Mouse (Mus musculus) cerebellum, postnatal 14 days (tissue): ENCODE data around the gene Smim7.

Experiments
- DNase-seq, 2 experiments: peaks; one replicate each; pipeline ENCODE4 v3.0.0; 2021; ENCODE audit warnings: mixed read lengths in 2 of 2

Smim7 gene

DNA sequence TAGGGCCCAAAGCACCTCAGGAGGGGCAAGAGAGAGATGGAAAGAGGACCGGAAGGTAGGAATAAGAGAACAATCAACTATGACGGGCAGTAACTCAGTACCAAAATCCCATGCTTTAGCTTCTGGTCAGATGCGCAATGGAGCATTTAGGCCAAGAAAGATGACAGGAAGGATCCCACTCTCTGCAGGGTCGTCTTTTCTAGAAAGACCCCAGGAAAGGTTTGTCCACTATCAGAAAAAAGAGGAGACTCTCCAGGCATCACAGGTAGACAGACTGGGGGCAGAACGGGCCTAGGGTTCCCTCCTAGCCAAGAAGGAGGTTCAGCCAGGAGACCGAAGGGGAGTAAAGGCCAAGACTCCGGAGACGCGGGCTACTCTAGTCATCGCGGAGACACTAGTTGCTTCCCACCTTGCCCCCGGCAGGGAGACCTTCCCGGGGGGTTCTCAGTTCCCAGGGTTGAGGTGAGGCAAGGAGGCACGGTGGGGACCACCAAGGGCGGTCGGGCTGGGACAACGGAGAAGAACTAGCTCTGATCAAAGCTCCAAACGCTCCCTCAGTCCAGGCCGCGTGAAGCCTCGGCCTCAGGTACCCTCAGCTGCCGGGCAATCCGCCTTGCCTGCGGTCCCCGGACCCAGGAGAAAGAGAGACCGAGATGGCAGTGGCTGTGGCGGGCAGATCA is 23.6 kb downstream of the Smim7 start:
- no peak for DNase-seq

DNA sequence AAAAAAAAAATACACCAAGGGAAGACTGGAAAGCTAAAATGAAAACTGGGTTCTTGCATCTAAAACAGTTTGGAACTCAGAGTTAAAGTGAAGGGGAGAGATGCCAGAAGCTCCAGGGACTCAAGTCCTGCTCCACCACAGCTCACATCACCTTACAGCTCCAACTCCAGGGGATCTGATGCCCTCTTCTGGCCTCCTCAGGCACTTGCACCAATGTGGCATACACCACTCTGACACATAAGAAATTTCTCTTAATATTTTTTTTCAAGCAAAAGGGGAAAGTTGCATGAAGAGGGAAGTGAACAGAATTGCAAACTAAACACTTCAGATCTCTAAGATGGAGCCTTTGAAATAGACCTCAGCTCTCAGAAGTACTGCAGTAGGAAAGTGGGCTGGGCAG is 31.7 kb downstream of the Smim7 start:
- DNase-seq, result peak; percentile 31 to 51

DNA sequence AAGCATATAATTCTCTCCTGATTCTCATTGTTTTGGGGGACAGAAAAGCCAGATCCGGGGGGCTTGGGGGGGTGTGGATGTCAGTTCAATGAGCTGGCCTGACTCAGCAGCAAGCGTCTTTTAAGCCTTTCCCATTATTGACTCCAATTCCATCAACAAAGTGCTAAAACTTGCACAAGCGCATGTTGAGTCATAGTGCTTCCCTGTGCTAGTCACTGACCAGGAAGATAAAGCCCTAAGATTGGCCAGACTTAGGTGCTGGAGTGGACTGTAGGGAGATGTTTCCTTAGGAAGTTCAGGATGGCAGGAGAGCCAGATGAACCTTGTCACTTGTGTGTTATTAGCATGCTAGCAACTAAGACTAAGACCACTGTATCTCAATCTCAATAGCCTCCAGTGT is 36.0 kb downstream of the Smim7 start:
- DNase-seq, result no peak

DNA sequence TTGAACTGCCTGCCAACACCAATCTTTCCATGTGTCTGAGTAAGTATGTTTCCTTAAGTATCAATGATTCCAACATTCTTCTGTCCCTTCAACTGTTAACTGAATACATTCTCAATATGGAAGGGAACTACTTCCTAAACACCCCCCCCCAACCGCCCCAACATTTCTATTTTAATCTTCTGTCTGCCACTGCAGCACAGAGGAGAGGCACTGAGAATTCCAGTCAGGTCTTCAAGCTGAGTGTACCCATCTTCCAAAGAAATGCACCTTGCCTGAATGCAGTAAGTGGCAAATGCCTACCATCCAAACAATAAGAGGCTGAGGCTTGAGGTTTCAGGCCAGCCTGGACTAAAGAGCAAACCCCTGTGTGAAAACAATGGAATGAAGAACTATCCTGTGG is 38.8 kb downstream of the Smim7 start:
- DNase-seq, result no peak

DNA sequence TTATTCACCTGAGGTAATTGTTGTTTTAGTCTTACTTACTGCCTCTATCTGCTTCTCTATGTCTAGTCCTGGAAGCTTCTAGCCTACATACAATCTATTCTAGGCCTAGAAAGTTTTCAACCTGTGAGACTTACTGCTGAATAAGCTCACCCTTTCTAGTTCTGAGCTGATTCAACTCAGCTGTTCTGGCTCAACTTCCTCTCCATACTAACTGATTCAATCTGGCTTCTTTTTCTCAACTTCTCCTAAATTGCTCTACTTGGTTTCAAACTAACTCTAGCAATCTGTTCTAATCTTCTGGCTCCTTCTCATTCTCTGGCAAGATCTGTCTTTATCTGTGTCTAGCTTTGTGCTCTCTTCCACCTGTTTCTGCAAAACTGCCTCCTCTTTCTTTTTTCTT is 49.0 kb downstream of the Smim7 start:
- no peak for DNase-seq

DNA sequence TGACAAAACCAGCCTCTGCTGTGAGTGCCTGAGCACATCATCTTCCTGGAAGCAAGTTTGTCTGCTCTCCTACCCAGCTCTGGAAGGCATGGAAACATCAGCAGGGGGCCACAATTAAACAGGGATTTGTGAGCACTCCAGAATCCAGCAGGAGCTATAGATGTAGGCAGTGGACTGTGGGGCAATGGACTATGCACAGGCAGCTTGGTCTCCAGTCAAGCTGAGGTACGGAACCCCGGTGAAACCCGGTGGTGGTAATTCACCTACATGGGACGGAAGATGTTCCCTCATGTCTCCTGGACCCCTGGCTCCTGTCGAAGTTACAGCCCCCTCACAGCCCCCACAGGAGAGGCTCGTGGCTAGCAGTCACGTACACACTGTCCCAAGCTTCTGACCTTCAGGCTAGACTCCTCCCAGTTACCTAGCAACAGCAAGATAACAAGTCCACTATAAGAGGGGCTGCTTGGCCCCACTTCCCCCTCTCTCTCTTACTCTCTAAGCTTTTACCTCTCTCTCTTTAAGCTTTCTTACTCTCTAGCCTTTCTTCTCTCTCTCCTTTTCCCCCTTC is 53.4 kb downstream of the Smim7 start:
- no peak for DNase-seq
